Mouse (Mus musculus) kidney, embryonic 14.5 days (tissue): ENCODE results near the gene Cdyl. TPM values are rescaled to one million over a fixed set of nuclear protein-coding genes. Genes with fewer than 3 reads are reported as not detected.

ENCODE experiments used
- ATAC-seq: fragments of 200-750 bp; cut with Nextera tagmentation; 2 replicates; pipeline ENCODE4 v1.8.0; 2017; ENCODE audit warnings: moderate number of reproducible peaks, mild to moderate bottlenecking, moderate TSS enrichment, moderate library complexity; ENCODE audit not compliant: low FRiP score, low TSS enrichment
- H3K27ac ChIP-seq: fragments of 300-500 bp; sonication (generic); 2 replicates; pipeline ENCODE4 v1.5.1; 2014; ENCODE audit warnings: low read depth, mild to moderate bottlenecking, low read length, moderate library complexity, mixed read lengths
- H3K27me3 ChIP-seq: fragments of 300-500 bp; sonication (generic); 2 replicates; pipeline ENCODE4 v1.6.1; 2014; ENCODE audit warnings: mild to moderate bottlenecking, low read length; ENCODE audit not compliant: control insufficient read depth, insufficient read depth
- H3K36me3 ChIP-seq: fragments of 300-500 bp; sonication (generic); 2 replicates; pipeline ENCODE4 v1.6.1; 2014; ENCODE audit warnings: low read length, mixed read lengths; ENCODE audit not compliant: control insufficient read depth, insufficient read depth
- H3K4me1 ChIP-seq: fragments of 300-500 bp; sonication (generic); 2 replicates; pipeline ENCODE4 v1.6.1; 2014; ENCODE audit warnings: low read length, mixed read lengths; ENCODE audit not compliant: control insufficient read depth, insufficient read depth
- H3K4me2 ChIP-seq: fragments of 300-500 bp; sonication (generic); replicated peaks from 2 replicates; pipeline ENCODE4 v1.6.1; 2014; ENCODE audit warnings: low read depth, mild to moderate bottlenecking, low read length
- H3K4me3 ChIP-seq: fragments of 300-500 bp; sonication (generic); 2 replicates; pipeline ENCODE4 v1.5.1; 2014; ENCODE audit warnings: mild to moderate bottlenecking, low read length
- H3K9ac ChIP-seq: fragments of 300-500 bp; sonication (generic); 2 replicates; pipeline ENCODE4 v1.6.1; 2014; ENCODE audit warnings: low read depth, mild to moderate bottlenecking, low read length, moderate library complexity
- H3K9me3 ChIP-seq: fragments of 300-500 bp; sonication (generic); 2 replicates; pipeline ENCODE4 v1.6.1; 2016; ENCODE audit warnings: low read length; ENCODE audit not compliant: control insufficient read depth
- WGBS: fragments of 180-500 bp; shearing (Covaris S2); extraction: QIAGEN DNeasy Blood & Tissue Kit; methylation state at CpG from one replicate; pipeline ENCODE4 v1.1.7; 2014; 5-methylcytosine and 5-hydroxymethylcytosine counted together
- polyA plus RNA-seq: library from polyadenylated mRNA; unstranded; fragments of >200 nt; fragmentation: Nextera tagmentation; extraction: Ambion mirVana; gene quantifications from 2 replicates; pipeline ENCODE4 v1.2.1, GENCODE M21; 2014

The Cdyl gene
- polyA plus RNA-seq, 1 experiment from 2014 or later, result 18.4 TPM

DNA sequence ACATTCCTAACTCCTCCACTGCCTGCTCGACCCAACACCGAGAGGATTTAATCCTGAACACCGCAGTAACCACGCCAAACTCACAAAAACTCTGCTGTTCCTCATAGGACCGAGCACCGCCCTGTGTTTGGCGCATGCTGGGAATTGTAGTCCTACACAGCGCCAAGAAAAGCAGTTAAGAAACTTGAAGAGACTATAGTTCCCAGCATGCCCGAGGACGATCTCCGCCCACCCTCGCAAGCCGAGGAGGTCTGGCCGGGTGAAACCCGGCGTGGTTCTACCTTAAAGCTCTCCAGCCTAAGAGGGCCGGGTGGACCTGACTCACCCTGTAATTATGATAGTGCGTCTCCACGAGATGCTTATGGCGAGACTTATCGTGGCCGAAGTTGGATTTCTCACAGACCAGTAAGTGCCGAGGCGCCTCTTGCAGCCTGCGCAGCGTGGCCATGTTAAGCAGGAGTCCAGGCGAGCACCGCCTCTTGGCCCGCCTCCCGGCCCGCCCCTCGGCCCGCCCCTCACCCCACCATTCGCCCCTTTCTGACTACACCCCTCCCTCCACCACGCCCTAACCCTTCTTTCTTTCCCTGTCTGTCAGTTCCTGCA is 246.3 kb downstream of the Cdyl start, which contains the start of gene Rpp40:
TSS of gene Rpp40 (minus strand) at position 481 of the 603 bp plus-strand sequence.
- peak; percentile 100 for ATAC-seq
- 0% methylated on average over 35 of the region's 35 CpGs for WGBS
- Histone ChIP-seq H3K9ac (peak within 1 kb of the TSS; percentile 66), H3K4me3 (peak within 1 kb of the TSS; percentile 71), H3K9me3 (no peaks in the 10 kb centered on the region), H3K4me1 (no peaks in the 10 kb centered on the region), H3K36me3 (no peaks in the 10 kb centered on the region), H3K27ac (no peak within 1 kb of the TSS), H3K27me3 (no peaks in the 10 kb centered on the region), H3K4me2 (peak within 1 kb of the TSS; percentile 49)

DNA sequence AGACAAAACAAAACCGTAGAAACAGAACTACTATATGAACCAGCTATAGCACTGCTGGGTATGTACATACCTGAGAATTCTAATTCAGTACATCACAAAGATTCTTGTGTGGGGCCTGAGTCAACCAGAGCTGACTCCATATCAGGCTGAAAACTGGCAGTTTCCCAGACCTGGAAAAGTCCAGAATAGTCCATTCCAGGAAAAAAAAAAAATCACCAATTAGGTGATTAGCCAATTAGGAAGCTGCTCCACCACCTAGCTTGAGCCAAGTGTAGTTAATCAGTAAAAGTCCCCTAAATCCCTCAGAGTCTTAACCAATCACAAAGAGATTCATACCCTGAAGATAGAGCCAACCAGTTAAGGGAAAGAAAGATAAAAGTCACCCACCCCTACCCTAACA is 251.8 kb downstream of the Cdyl start:
- no peak overlapping the region for H3K4me3 ChIP-seq
- WGBS, result 91% methylated on average over 1 of the region's 1 CpGs
- no peak for ATAC-seq

More for the DNA sequence above, 251.8 kb downstream of the Cdyl start:
- Histone ChIP-seq H3K9me3 (no peaks in the 10 kb centered on the region), H3K4me1 (no peaks in the 10 kb centered on the region), H3K27ac (no peak overlapping the region), H3K36me3 (no peaks in the 10 kb centered on the region), H3K27me3 (no peaks in the 10 kb centered on the region), H3K9ac (no peak overlapping the region), H3K4me2 (no peak overlapping the region)

Other genes with a start within 250 kb of the Cdyl start
- 18.4 and 24.5 TPM in 2 replicates for gene Rpp40, start 246.5 kb downstream of the Cdyl start, polyA plus RNA-seq